Mouse (Mus musculus): ENCODE measurements around the gene Nos3. TPM values are rescaled to one million over a fixed set of nuclear protein-coding genes. Genes with fewer than 3 reads are reported as not detected.

Gene Nos3
- polyA plus RNA-seq, 1 experiment from 2014 or later = 1.8 TPM

DNA sequence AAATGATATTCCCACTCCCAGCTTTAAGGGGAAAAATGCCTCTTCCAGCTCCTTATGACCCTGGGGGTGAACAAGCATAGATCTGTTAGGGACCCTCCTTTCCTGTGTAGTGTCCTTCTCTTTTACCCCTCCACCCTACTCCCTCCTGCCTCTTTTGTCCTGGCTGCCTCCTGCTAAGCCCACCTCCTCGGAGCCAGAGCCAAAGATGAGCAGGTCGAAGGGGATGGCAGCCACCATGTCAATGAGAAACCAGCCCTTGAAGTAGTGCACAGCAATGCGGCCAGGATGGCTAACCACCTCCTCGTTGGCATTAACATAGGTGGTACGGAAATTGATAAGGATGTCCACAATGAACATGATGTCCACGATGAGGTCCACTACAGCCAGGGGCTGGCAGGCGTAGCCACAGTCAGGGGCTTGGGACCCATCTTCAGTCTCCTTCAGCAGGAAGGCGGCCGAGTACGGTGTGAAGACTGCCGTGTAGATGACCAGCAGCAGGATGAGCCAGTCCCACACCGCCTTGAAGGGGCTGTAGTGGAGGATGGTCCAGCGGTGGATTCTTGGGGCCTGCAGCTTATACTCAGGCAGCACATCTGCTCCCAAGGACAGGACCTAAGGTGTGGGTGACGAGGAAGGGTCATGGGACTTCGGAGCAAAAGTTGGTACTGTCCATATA is 38.3 kb upstream of the Nos3 start:
- no peak overlapping the region for H3K4me3 ChIP-seq (ENCODE audit: low read depth, low read length)

DNA sequence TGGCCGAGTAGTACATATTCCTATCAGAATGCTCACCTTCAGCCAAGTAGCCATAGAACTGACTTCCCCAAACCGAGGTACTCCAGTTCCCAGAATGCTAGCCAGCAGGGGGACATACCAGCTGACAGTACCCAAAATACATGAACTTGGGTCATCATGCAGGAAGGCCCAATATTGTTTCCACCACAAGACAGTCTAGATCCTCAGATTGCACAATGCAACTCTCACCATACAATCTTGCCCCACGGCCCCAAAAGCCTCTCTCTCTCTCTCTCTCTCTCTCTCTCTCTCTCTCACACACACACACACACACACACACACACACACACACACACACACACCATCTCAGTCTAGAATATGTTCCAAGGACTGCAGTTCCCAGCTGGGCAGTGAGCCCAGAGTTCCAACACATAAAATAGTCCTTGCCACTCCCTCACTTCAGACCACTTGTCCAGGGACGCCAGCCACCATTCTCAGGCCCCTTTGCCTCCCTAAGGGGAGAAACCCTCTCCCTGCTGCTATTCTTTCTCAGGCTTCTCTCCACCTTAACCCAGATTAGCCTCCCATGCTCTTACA is 37.7 kb upstream of the Nos3 start:
- Histone ChIP-seq H3K4me1 (ENCODE audit: insufficient read depth) (peaks cover 4% of the 10 kb centered on the region), H3K27me3 (ENCODE audit: insufficient read depth, low read length) (peaks cover 7% of the 10 kb centered on the region), H3K27ac (ENCODE audit: low read depth) (no peak overlapping the region), H3K36me3 (replicated peaks; ENCODE audit: insufficient read depth, low read length) (no peaks in the 10 kb centered on the region), H3K9ac (replicated peaks) (no peak overlapping the region), H3K4me3 (ENCODE audit: low read depth, low read length) (no peak overlapping the region), H3K9me3 (ENCODE audit: low read length) (no peaks in the 10 kb centered on the region), H3K4me2 (ENCODE audit: low read depth, low read length) (no peak overlapping the region)
- DNase-seq (no peak), ATAC-seq (no peak)
- 61% methylated on average over 3 of the region's 4 CpGs for WGBS (ENCODE audit: insufficient replicate concordance)
- TF ChIP-seq EP300 (IDR thresholded peaks at IDR 0.05; ENCODE audit: low read depth) = no peak
- no peak for TF ChIP-seq CTCF (IDR thresholded peaks at IDR 0.05; ENCODE audit: low read depth)

More for the DNA sequence above, 38.3 kb upstream of the Nos3 start:
- DNase-seq = no peak
- peaks cover 7% of the 10 kb centered on the region for H3K27me3 ChIP-seq (ENCODE audit: insufficient read depth, low read length)
- H3K27ac ChIP-seq (ENCODE audit: low read depth) = no peak overlapping the region
- no peak for ATAC-seq
- H3K4me1 ChIP-seq (ENCODE audit: insufficient read depth) = peaks cover 4% of the 10 kb centered on the region
- 74% methylated on average over 15 of the region's 15 CpGs for WGBS (ENCODE audit: insufficient replicate concordance)
- H3K4me2 ChIP-seq (ENCODE audit: low read depth, low read length) = no peak overlapping the region
- no peak for TF ChIP-seq EP300 (IDR thresholded peaks at IDR 0.05; ENCODE audit: low read depth)
- no peak for TF ChIP-seq CTCF (IDR thresholded peaks at IDR 0.05; ENCODE audit: low read depth)
- H3K9me3 ChIP-seq (ENCODE audit: low read length) = no peaks in the 10 kb centered on the region
- H3K36me3 ChIP-seq (replicated peaks; ENCODE audit: insufficient read depth, low read length) = no peaks in the 10 kb centered on the region
- no peak overlapping the region for H3K9ac ChIP-seq (replicated peaks)

DNA sequence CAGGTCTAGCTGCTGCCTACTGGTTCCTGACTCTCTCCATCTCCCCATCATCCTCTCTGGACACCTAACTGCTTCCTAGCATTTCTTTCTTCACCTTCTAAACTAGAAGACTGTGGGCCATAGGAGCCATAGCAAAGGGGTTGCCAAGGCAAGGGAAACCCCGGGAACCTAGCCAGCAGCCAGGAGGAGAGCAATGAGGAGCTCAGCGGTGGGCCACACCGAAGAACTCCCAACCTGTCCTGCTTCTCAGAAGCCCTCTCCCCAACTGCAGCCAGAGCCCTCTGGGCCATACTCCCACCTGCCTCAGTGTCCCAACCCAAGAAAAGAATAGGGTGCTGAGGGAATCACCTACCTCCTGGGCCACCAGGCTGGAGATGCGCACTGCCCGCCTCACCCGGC is 35.8 kb upstream of the Nos3 start:
- Histone ChIP-seq H3K36me3 (replicated peaks; ENCODE audit: insufficient read depth, low read length) (no peaks in the 10 kb centered on the region), H3K9ac (replicated peaks) (no peak overlapping the region), H3K4me3 (ENCODE audit: low read depth, low read length) (no peak overlapping the region), H3K9me3 (ENCODE audit: low read length) (no peaks in the 10 kb centered on the region), H3K4me1 (ENCODE audit: insufficient read depth) (peaks cover 4% of the 10 kb centered on the region), H3K4me2 (ENCODE audit: low read depth, low read length) (peak overlapping the region; percentile 48), H3K27ac (ENCODE audit: low read depth) (no peak overlapping the region), H3K27me3 (ENCODE audit: insufficient read depth, low read length) (peaks cover 7% of the 10 kb centered on the region)
- DNase-seq = no peak
- TF ChIP-seq CTCF (IDR thresholded peaks at IDR 0.05; ENCODE audit: low read depth) (no peak), EP300 (IDR thresholded peaks at IDR 0.05; ENCODE audit: low read depth) (no peak)
- WGBS (ENCODE audit: insufficient replicate concordance) = 86% methylated on average over 6 of the region's 6 CpGs
- no peak for ATAC-seq

DNA sequence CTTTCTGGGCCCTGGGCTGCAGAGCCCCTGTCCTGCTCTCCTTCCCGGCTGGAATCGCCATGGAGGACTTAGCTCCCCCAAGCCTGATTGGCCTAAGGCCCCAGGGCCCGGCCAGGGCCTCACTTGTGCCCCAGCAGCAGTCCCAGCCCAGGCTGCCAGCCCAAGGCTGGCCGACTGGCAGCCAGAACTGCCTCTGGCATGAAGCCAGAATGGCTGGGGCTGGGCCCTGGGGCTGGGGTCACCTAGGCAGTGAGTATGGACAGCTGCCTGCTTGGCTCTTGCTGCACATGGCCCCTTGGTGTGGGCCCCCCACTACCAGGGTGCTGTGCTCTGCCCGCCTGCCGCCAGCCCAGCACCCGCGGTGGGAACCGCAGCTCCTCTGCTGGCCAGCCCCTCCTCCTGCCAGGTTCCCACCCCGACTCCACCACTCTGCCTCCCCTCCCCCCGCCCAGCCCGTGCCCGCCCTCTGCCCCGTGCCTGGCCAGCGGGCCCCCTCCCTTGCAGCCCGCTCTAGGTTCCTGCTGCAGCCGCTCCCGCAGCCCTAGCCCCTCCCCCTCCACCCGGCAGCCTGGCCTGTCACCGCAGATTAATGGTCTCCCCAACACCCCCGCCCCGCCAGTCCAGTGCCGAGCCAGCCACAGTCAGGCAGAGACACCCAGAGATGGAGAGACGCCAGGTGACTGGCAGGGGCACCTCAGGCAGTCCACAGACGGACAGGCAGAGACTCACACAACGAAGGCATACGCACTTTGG is 35.2 kb upstream of the Nos3 start:
- peaks cover 4% of the 10 kb centered on the region for H3K4me1 ChIP-seq (ENCODE audit: insufficient read depth)
- H3K27ac ChIP-seq (ENCODE audit: low read depth) = no peak overlapping the region
- H3K9me3 ChIP-seq (ENCODE audit: low read length) = no peaks in the 10 kb centered on the region
- ATAC-seq (0 out of 2 replicates have a peak, but pooled peaks have one; percentile 10), DNase-seq (peak; percentile 39)
- peaks cover 7% of the 10 kb centered on the region for H3K27me3 ChIP-seq (ENCODE audit: insufficient read depth, low read length)
- H3K4me3 ChIP-seq (ENCODE audit: low read depth, low read length) = no peak overlapping the region; the same call in 1 of the 2 replicates
- no peaks in the 10 kb centered on the region for H3K36me3 ChIP-seq (replicated peaks; ENCODE audit: insufficient read depth, low read length)
- TF ChIP-seq EP300 (IDR thresholded peaks at IDR 0.05; ENCODE audit: low read depth) (no peak), CTCF (IDR thresholded peaks at IDR 0.05; ENCODE audit: low read depth) (no peak)
- H3K4me2 ChIP-seq (ENCODE audit: low read depth, low read length) = peak overlapping the region; percentile 48
- no peak overlapping the region for H3K9ac ChIP-seq (replicated peaks)
- WGBS (ENCODE audit: insufficient replicate concordance) = 9% methylated on average over 26 of the region's 27 CpGs

DNA sequence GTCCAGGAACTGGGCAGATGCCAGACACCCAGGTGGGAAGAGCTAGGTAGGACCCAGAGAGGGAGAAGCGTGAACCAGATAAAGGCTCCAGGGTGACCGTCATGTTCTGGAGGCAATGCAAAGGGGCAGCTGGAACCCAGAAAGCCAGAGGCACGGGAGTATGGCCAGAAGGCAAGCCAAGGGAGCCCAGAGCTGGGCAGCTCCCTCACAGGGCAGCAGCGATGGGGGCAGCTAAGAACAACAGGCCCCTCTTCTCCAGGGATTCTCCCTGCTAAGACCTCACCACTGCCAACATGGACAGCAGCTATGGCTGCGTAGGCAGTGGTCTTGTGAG is 34.7 kb upstream of the Nos3 start:
- Histone ChIP-seq H3K4me1 (ENCODE audit: insufficient read depth) (peaks cover 4% of the 10 kb centered on the region), H3K4me2 (ENCODE audit: low read depth, low read length) (no peak overlapping the region), H3K4me3 (ENCODE audit: low read depth, low read length) (no peak overlapping the region), H3K36me3 (replicated peaks; ENCODE audit: insufficient read depth, low read length) (no peaks in the 10 kb centered on the region), H3K27ac (ENCODE audit: low read depth) (no peak overlapping the region), H3K9ac (replicated peaks) (no peak overlapping the region), H3K27me3 (ENCODE audit: insufficient read depth, low read length) (peaks cover 7% of the 10 kb centered on the region), H3K9me3 (ENCODE audit: low read length) (no peaks in the 10 kb centered on the region)
- DNase-seq (no peak), ATAC-seq (no peak)
- 31% methylated on average over 5 of the region's 5 CpGs for WGBS (ENCODE audit: insufficient replicate concordance)
- no peak for TF ChIP-seq CTCF (IDR thresholded peaks at IDR 0.05; ENCODE audit: low read depth)
- no peak for TF ChIP-seq EP300 (IDR thresholded peaks at IDR 0.05; ENCODE audit: low read depth)

DNA sequence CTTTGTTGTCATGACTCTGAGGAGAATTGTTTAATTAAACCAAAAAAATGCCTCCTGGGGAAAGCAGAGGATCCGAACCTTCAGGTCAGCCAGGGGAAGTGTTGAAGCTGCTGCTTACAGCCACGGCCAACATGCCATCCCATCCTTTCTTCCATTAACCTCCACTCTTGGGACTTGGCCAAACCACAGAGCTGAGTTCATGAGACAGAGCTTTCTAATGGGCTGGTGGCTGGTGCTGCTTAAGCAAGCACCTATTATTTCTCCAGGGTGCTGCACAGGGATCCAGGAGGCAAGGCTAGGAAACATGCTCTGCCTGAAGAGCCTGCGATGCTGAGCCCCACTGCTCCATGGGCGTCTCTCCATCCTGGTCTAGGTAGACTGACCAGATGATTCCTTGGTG is 32.2 kb upstream of the Nos3 start:
- DNase-seq (no peak), ATAC-seq (no peak)
- Histone ChIP-seq H3K27ac (ENCODE audit: low read depth) (no peak overlapping the region), H3K9me3 (ENCODE audit: low read length) (no peaks in the 10 kb centered on the region), H3K4me1 (ENCODE audit: insufficient read depth) (peaks cover 4% of the 10 kb centered on the region), H3K9ac (replicated peaks) (no peak overlapping the region), H3K36me3 (replicated peaks; ENCODE audit: insufficient read depth, low read length) (no peaks in the 10 kb centered on the region), H3K27me3 (ENCODE audit: insufficient read depth, low read length) (peaks cover 7% of the 10 kb centered on the region), H3K4me3 (ENCODE audit: low read depth, low read length) (no peak overlapping the region), H3K4me2 (ENCODE audit: low read depth, low read length) (no peak overlapping the region)
- WGBS (ENCODE audit: insufficient replicate concordance) = 68% methylated on average over 4 of the region's 4 CpGs
- TF ChIP-seq EP300 (IDR thresholded peaks at IDR 0.05; ENCODE audit: low read depth) (no peak), CTCF (IDR thresholded peaks at IDR 0.05; ENCODE audit: low read depth) (no peak)

Measured in liver, postnatal 0 days (tissue).